Mouse (Mus musculus): ENCODE results near the gene Elmo2.

Elmo2 gene

GRCm38 (mm10) chr2:165288315-165289031 is 37.8 kb downstream of the Elmo2 start:
- DNase-seq (ENCODE audit: low spot score) = no peak

- DNase-seq (ENCODE audit: low spot score) = peak; percentile 79
Measured at GRCm38 (mm10) chr2:165287202-165287984, 38.9 kb downstream of the Elmo2 start, which contains the start of gene Slc35c2. TSS of gene Slc35c2 (minus strand) at chr2:165287869.

- no peak for DNase-seq (ENCODE audit: low spot score)
Measured at GRCm38 (mm10) chr2:165286361-165287201, 39.7 kb downstream of the Elmo2 start.

- DNase-seq (ENCODE audit: low spot score) = no peak
Measured at GRCm38 (mm10) chr2:165285621-165286020, 40.7 kb downstream of the Elmo2 start.

- no peak for DNase-seq (ENCODE audit: low spot score)
Measured at GRCm38 (mm10) chr2:165285034-165285433, 41.2 kb downstream of the Elmo2 start.

- DNase-seq (ENCODE audit: low spot score) = no peak
Measured at GRCm38 (mm10) chr2:165284377-165284776, 41.9 kb downstream of the Elmo2 start.

- DNase-seq (ENCODE audit: low spot score) = no peak
Measured at GRCm38 (mm10) chr2:165283644-165284043, 42.6 kb downstream of the Elmo2 start.

GRCm38 (mm10) chr2:165281779-165282311 is 44.4 kb downstream of the Elmo2 start:
- no peak for DNase-seq (ENCODE audit: low spot score)

GRCm38 (mm10) chr2:165279351-165279750 is 46.9 kb downstream of the Elmo2 start:
- DNase-seq (ENCODE audit: low spot score) = no peak

- no peak for DNase-seq (ENCODE audit: low spot score)
Measured at GRCm38 (mm10) chr2:165277188-165277740, 49.0 kb downstream of the Elmo2 start.

- DNase-seq (ENCODE audit: low spot score) = no peak
Measured at GRCm38 (mm10) chr2:165275824-165276223, 50.5 kb downstream of the Elmo2 start.

- DNase-seq (ENCODE audit: low spot score) = no peak
Measured at GRCm38 (mm10) chr2:165275124-165275640, 51.1 kb downstream of the Elmo2 start.

GRCm38 (mm10) chr2:165273589-165273988 is 52.7 kb downstream of the Elmo2 start:
- no peak for DNase-seq (ENCODE audit: low spot score)

- no peak for DNase-seq (ENCODE audit: low spot score)
Measured at GRCm38 (mm10) chr2:165271326-165271725, 55.0 kb downstream of the Elmo2 start.

GRCm38 (mm10) chr2:165270858-165271257 is 55.4 kb downstream of the Elmo2 start:
- DNase-seq (ENCODE audit: low spot score) = no peak

GRCm38 (mm10) chr2:165266739-165267138 is 59.5 kb downstream of the Elmo2 start:
- no peak for DNase-seq (ENCODE audit: low spot score)

- DNase-seq (ENCODE audit: low spot score) = no peak
Measured at GRCm38 (mm10) chr2:165263861-165264260, 62.4 kb downstream of the Elmo2 start.

GRCm38 (mm10) chr2:165262274-165262990 is 63.8 kb downstream of the Elmo2 start:
- DNase-seq (ENCODE audit: low spot score) = no peak

GRCm38 (mm10) chr2:165259859-165260258 is 66.4 kb downstream of the Elmo2 start:
- no peak for DNase-seq (ENCODE audit: low spot score)

GRCm38 (mm10) chr2:165258321-165258720 is 68.0 kb downstream of the Elmo2 start:
- DNase-seq (ENCODE audit: low spot score) = no peak

Data from c-Kit-positive CD71-positive TER-119-positive erythroid progenitor cells, embryonic 14.5 days (primary cell).